8 mouse cellular contexts compared by ENCODE assay signal in the genomic region with DNA sequence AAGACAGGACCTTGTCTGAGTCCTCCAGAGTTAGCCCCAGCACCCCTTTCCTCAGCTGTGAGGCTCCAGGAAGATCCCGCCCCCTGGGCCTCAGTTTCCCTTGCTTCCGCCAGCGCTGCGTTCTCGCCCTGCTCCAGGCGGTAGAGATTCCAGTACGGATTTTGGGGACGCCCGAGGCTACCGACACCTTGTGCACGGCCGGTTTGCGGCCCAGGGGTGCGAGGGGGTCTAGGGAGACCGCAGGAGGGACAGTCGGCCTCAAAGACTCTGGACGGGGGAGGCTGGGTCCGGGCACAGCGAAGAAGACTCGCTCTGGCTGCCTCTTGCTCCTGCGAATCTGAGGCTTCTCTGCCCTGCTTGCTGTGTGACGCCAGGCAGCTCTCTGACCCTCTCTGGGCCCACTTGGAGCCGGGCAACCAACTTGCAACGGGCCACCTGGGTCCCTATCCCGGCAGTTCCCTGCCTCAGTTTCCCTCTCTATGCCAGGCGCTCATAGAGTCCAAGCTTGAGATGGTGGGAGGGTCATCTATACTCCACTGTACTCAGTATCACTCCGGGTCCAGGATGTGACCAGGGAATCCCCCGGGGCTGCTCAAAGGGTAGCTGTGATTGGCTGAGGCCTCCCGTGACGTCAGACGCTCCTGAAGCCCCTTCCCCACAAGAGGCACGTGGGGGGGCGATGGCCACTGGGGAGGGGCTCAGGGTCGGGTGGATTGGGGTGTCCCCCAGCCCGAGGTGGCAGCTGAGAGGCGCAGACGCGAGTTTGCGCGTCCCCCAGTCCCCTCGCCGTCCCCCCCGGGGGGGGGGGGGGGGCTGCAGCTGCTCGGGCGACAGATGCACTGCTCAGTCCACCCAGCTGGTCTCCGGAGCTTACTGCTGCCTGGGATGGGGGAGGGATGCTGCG. TPM values are rescaled to one million over a fixed set of nuclear protein-coding genes. Genes with fewer than 3 reads are reported as not detected.
A peak's percentile ranks its signal among the peaks of the same experiment; 100 is the strongest.
DNase-seq lines count a peak whose midpoint lies in the region; ATAC-seq and TF ChIP-seq lines count a peak whose summit lies in the region.

No protein-coding gene starts in this region.

- H3K27ac ChIP-seq in heart, embryonic 12.5 days (ENCODE audit: poor library complexity, severe bottlenecking) = no peak overlapping the region
- H3K27ac ChIP-seq in forebrain, embryonic 10.5 days = peak overlapping the region; percentile 76
- H3K27ac ChIP-seq in intestine, postnatal 0 days (ENCODE audit: low read depth, low read length) = no peak overlapping the region
- H3K27ac ChIP-seq in midbrain, embryonic 14.5 days (replicated peaks; ENCODE audit: low read depth, low read length) = no peak overlapping the region

- DNase-seq in heart, adult 11 months = no peak
- DNase-seq in ZHBTc4 (ENCODE audit: low read depth, low spot score) = peak; percentile 45
- DNase-seq in forebrain, embryonic 10.5 days (ENCODE audit: extremely low spot score, low spot score) = peak; percentile 67
- peak; percentile 79 for DNase-seq in midbrain, embryonic 14.5 days
- peak; percentile 59 for DNase-seq in thymus, postnatal 14 days

- H3K9ac ChIP-seq in heart, embryonic 12.5 days = peak overlapping the region; percentile 29
- H3K9ac ChIP-seq in intestine, postnatal 0 days (ENCODE audit: low read depth, low read length) = no peak overlapping the region
- peak overlapping the region; percentile 47 for H3K9ac ChIP-seq in midbrain, embryonic 14.5 days (replicated peaks; ENCODE audit: low read length)

- H3K9me3 ChIP-seq in heart, embryonic 12.5 days (replicated peaks) = no peaks in the 10 kb centered on the region
- no peaks in the 10 kb centered on the region for H3K9me3 ChIP-seq in forebrain, embryonic 10.5 days
- H3K9me3 ChIP-seq in intestine, postnatal 0 days (ENCODE audit: control insufficient read depth) = no peaks in the 10 kb centered on the region
- H3K9me3 ChIP-seq in midbrain, embryonic 14.5 days (ENCODE audit: control insufficient read depth, low read length) = no peaks in the 10 kb centered on the region

- H3K4me2 ChIP-seq in heart, embryonic 12.5 days = peak overlapping the region; percentile 70
- H3K4me2 ChIP-seq in intestine, postnatal 0 days (replicated peaks; ENCODE audit: low read depth) = peak overlapping the region; percentile 57
- peak overlapping the region; percentile 70 for H3K4me2 ChIP-seq in midbrain, embryonic 14.5 days (ENCODE audit: low read length)

- TF ChIP-seq CTCF in intestine, postnatal 0 days (IDR thresholded peaks at IDR 0.05; ENCODE audit: low read depth) = no peak

- peak; percentile 26; the same call in 1 of the 2 replicates for ATAC-seq in heart, embryonic 12.5 days (ENCODE audit: insufficient number of reproducible peaks, low FRiP score)
- no peak for ATAC-seq in intestine, postnatal 0 days
- ATAC-seq in midbrain, embryonic 14.5 days (ENCODE audit: low FRiP score, low TSS enrichment) = peak; percentile 53
- no peak for ATAC-seq in activated CD4-positive, CD25-positive, alpha-beta regulatory T cell, adult 4 months

- under 1% methylated on average over 42 of the region's 47 CpGs for WGBS in heart, embryonic 12.5 days
- 1% methylated on average over 47 of the region's 47 CpGs for WGBS in forebrain, embryonic 10.5 days
- WGBS in intestine, postnatal 0 days = 1% methylated on average over 44 of the region's 47 CpGs
- WGBS in midbrain, embryonic 14.5 days = under 1% methylated on average over 37 of the region's 47 CpGs

- peak overlapping the region; percentile 39 for H3K4me3 ChIP-seq in heart, embryonic 12.5 days
- H3K4me3 ChIP-seq in forebrain, embryonic 10.5 days = peak overlapping the region; percentile 54
- peak overlapping the region; percentile 27 for H3K4me3 ChIP-seq in intestine, postnatal 0 days (ENCODE audit: low read depth, low read length)
- peak overlapping the region; percentile 42 for H3K4me3 ChIP-seq in midbrain, embryonic 14.5 days (replicated peaks; ENCODE audit: low read depth, low read length)

- peaks cover 100% of the 10 kb centered on the region for H3K27me3 ChIP-seq in heart, embryonic 12.5 days (replicated peaks)
- H3K27me3 ChIP-seq in forebrain, embryonic 10.5 days (ENCODE audit: poor library complexity, severe bottlenecking) = peaks cover 100% of the 10 kb centered on the region
- peaks cover 64% of the 10 kb centered on the region for H3K27me3 ChIP-seq in intestine, postnatal 0 days (replicated peaks; ENCODE audit: control insufficient read depth, insufficient read depth, low read length)
- H3K27me3 ChIP-seq in midbrain, embryonic 14.5 days (ENCODE audit: control insufficient read depth, insufficient read depth, low read length) = 0 out of 2 replicates have a peak, but pooled peaks cover 10% of the 10 kb centered on the region

- no peaks in the 10 kb centered on the region for H3K36me3 ChIP-seq in heart, embryonic 12.5 days
- H3K36me3 ChIP-seq in forebrain, embryonic 10.5 days (replicated peaks) = no peaks in the 10 kb centered on the region
- H3K36me3 ChIP-seq in intestine, postnatal 0 days (ENCODE audit: control insufficient read depth, insufficient read depth) = no peaks in the 10 kb centered on the region
- H3K36me3 ChIP-seq in midbrain, embryonic 14.5 days (ENCODE audit: control insufficient read depth, insufficient read depth, low read length) = no peaks in the 10 kb centered on the region

- H3K4me1 ChIP-seq in heart, embryonic 12.5 days (replicated peaks) = peaks cover 22% of the 10 kb centered on the region
- H3K4me1 ChIP-seq in forebrain, embryonic 10.5 days = peaks cover 57% of the 10 kb centered on the region
- H3K4me1 ChIP-seq in intestine, postnatal 0 days (replicated peaks; ENCODE audit: control insufficient read depth, insufficient read depth, low read length) = peaks cover 5% of the 10 kb centered on the region; the same call in 1 of the 2 replicates
- H3K4me1 ChIP-seq in midbrain, embryonic 14.5 days (ENCODE audit: control insufficient read depth, insufficient read depth, low read length) = peaks cover 35% of the 10 kb centered on the region

RNA-seq across cellular contexts. Expression of gene Sema6b, which starts 1.8 kb away (rescaled TPM):
- 0.44 and 0.57 TPM in 2 replicates for polyA plus RNA-seq in heart, embryonic 12.5 days (2016; fragmentation: Nextera tagmentation; extraction: Ambion mirVana)
- 0.44 and 0.67 TPM in 2 replicates for polyA plus RNA-seq in forebrain, embryonic 10.5 days (2016; fragmentation: Nextera tagmentation; extraction: Ambion mirVana)
- polyA plus RNA-seq in intestine, postnatal 0 days (2015; fragmentation: Nextera tagmentation; extraction: Ambion mirVana) = 0.94 and 1.1 TPM in 2 replicates
- 16.4 and 18.2 TPM in 2 replicates for polyA plus RNA-seq in midbrain, embryonic 14.5 days (2014; fragmentation: Nextera tagmentation; extraction: Ambion mirVana)
- not detected for polyA plus RNA-seq in activated CD4-positive, CD25-positive, alpha-beta regulatory T cell, adult 4 months (2017; shearing (Covaris generic))

RNA-seq across cellular contexts. Expression of gene Lrg1, which starts 20.2 kb away (rescaled TPM):
- 0.18 TPM in 1 of 2 replicates, not detected in the other for polyA plus RNA-seq in heart, embryonic 12.5 days (2016; fragmentation: Nextera tagmentation; extraction: Ambion mirVana)
- polyA plus RNA-seq in forebrain, embryonic 10.5 days (2016; fragmentation: Nextera tagmentation; extraction: Ambion mirVana) = not detected in 2 replicates
- polyA plus RNA-seq in intestine, postnatal 0 days (2015; fragmentation: Nextera tagmentation; extraction: Ambion mirVana) = 3.6 and 3.9 TPM in 2 replicates
- 0.15 and 0.34 TPM in 2 replicates for polyA plus RNA-seq in midbrain, embryonic 14.5 days (2014; fragmentation: Nextera tagmentation; extraction: Ambion mirVana)
- under 1 TPM in 1 of 2 experiments, not detected in 1; 0.34 TPM for polyA plus RNA-seq in activated CD4-positive, CD25-positive, alpha-beta regulatory T cell, adult 4 months (2017; shearing (Covaris generic))

RNA-seq across cellular contexts. Expression of gene Tnfaip8l1, which starts 20.3 kb away (rescaled TPM):
- polyA plus RNA-seq in heart, embryonic 12.5 days (2016; fragmentation: Nextera tagmentation; extraction: Ambion mirVana) = 4.8 and 5.0 TPM in 2 replicates
- polyA plus RNA-seq in forebrain, embryonic 10.5 days (2016; fragmentation: Nextera tagmentation; extraction: Ambion mirVana) = 7.4 and 8.1 TPM in 2 replicates
- 4.6 and 5.1 TPM in 2 replicates for polyA plus RNA-seq in intestine, postnatal 0 days (2015; fragmentation: Nextera tagmentation; extraction: Ambion mirVana)
- 8.5 and 10.5 TPM in 2 replicates for polyA plus RNA-seq in midbrain, embryonic 14.5 days (2014; fragmentation: Nextera tagmentation; extraction: Ambion mirVana)
- polyA plus RNA-seq in activated CD4-positive, CD25-positive, alpha-beta regulatory T cell, adult 4 months (2017; shearing (Covaris generic)) = 10 to 100 TPM; 34.9 to 38.7 TPM

RNA-seq across cellular contexts. Expression of gene Plin5, which starts 24.6 kb away (rescaled TPM):
- polyA plus RNA-seq in heart, embryonic 12.5 days (2016; fragmentation: Nextera tagmentation; extraction: Ambion mirVana) = 0.09 and 0.17 TPM in 2 replicates
- 0.25 and 0.33 TPM in 2 replicates for polyA plus RNA-seq in forebrain, embryonic 10.5 days (2016; fragmentation: Nextera tagmentation; extraction: Ambion mirVana)
- 0.10 TPM in 1 of 2 replicates, not detected in the other for polyA plus RNA-seq in intestine, postnatal 0 days (2015; fragmentation: Nextera tagmentation; extraction: Ambion mirVana)
- polyA plus RNA-seq in midbrain, embryonic 14.5 days (2014; fragmentation: Nextera tagmentation; extraction: Ambion mirVana) = 0.55 and 1.0 TPM in 2 replicates
- not detected for polyA plus RNA-seq in activated CD4-positive, CD25-positive, alpha-beta regulatory T cell, adult 4 months (2017; shearing (Covaris generic))

RNA-seq across cellular contexts. Expression of gene Plin4, which starts 32.4 kb away (rescaled TPM):
- polyA plus RNA-seq in heart, embryonic 12.5 days (2016; fragmentation: Nextera tagmentation; extraction: Ambion mirVana) = 0.05 and 0.12 TPM in 2 replicates
- polyA plus RNA-seq in forebrain, embryonic 10.5 days (2016; fragmentation: Nextera tagmentation; extraction: Ambion mirVana) = 0.05 and 0.09 TPM in 2 replicates
- polyA plus RNA-seq in intestine, postnatal 0 days (2015; fragmentation: Nextera tagmentation; extraction: Ambion mirVana) = 0.30 and 0.31 TPM in 2 replicates
- polyA plus RNA-seq in midbrain, embryonic 14.5 days (2014; fragmentation: Nextera tagmentation; extraction: Ambion mirVana) = 0.13 TPM in 2 replicates
- polyA plus RNA-seq in activated CD4-positive, CD25-positive, alpha-beta regulatory T cell, adult 4 months (2017; shearing (Covaris generic)) = under 1 TPM in 1 of 2 experiments, not detected in 1; 0.15 TPM

Comparison
In these comparisons a context has a peak if more than half of its experiments do, and no peak if none do; other contexts are left out.
1. ATAC-seq: peak in heart, embryonic 12.5 days (single experiment) and midbrain, embryonic 14.5 days (single experiment); none in intestine, postnatal 0 days (single experiment) and activated CD4-positive, CD25-positive, alpha-beta regulatory T cell, adult 4 months (single experiment).
2. Peak in every context shown above with its lines, with median percentiles within 50 percentile points of each other: H3K4me2 ChIP-seq and H3K4me3 ChIP-seq.